23 mouse cellular contexts compared by ENCODE assay signal in genomic region chr12:3500071-3500470, GRCm38 (mm10).
A peak's percentile ranks its signal among the peaks of the same experiment; 100 is the strongest.
DNase-seq lines count a peak whose midpoint lies in the region; ATAC-seq and TF ChIP-seq lines count a peak whose summit lies in the region.
"Had no signal": no experiment of that assay in that cellular context is flagged by ENCODE, and none has a peak within 500 bp of the region (broad histone marks: within the 10 kb centered on the region; RNA-seq: fewer than 3 reads in every experiment).

No protein-coding gene starts in this region.

- 77% methylated on average over 6 of the region's 6 CpGs for WGBS in heart, embryonic 12.5 days
- 54% methylated on average over 6 of the region's 6 CpGs for WGBS in kidney, adult 2 months

- H3K27me3 ChIP-seq in heart, embryonic 12.5 days (replicated peaks): no peaks in the 10 kb centered on the region
- no peaks in the 10 kb centered on the region for H3K27me3 ChIP-seq in kidney, adult 2 months (replicated peaks; ENCODE audit: control insufficient read depth, insufficient read depth, low read length)
- H3K27me3 ChIP-seq: CH12.LX; limb, embryonic 13.5 days; midbrain, embryonic 13.5 days; neural tube, embryonic 12.5 days; stomach, embryonic 15.5 days had no signal

- peaks cover 68% of the 10 kb centered on the region for H3K36me3 ChIP-seq in heart, embryonic 12.5 days
- peaks cover 8% of the 10 kb centered on the region for H3K36me3 ChIP-seq in kidney, adult 2 months (ENCODE audit: control insufficient read depth, insufficient read depth, low read length)

- no peak for TF ChIP-seq POLR2A in kidney, adult 2 months (IDR thresholded peaks at IDR 0.05; ENCODE audit: low read depth, low read length)

- no peak for DNase-seq in heart, postnatal 4 days
- peak; percentile 36 for DNase-seq in gastrocnemius, postnatal 25 days
- DNase-seq in kidney, adult 2 months: peak; percentile 66
- peak; percentile 62 to 68 for DNase-seq in kidney, postnatal 36 days
- DNase-seq in ovary, postnatal 36 days (ENCODE audit: low spot score): no peak
- DNase-seq in frontal cortex, postnatal 14 days (ENCODE audit: low spot score in 2 of 2): no peak
- no peak for DNase-seq in retina, embryonic 14.5 days (ENCODE audit: low spot score)
- DNase-seq: adrenal gland, postnatal 36 days; cerebellum, adult 18-20 months; cerebellum, postnatal 25 days; embryo, embryonic 11 days; layer of hippocampus, adult 9-11 months; thymus, adult 2 months had no signal

- H3K27ac ChIP-seq in heart, embryonic 12.5 days (ENCODE audit: poor library complexity, severe bottlenecking): peak overlapping the region; percentile 24; the same call in 1 of the 2 replicates
- no peak overlapping the region for H3K27ac ChIP-seq in kidney, adult 2 months (ENCODE audit: insufficient read depth, low read depth, low read length)
- H3K27ac ChIP-seq: limb, embryonic 13.5 days; liver, embryonic 14.5 days; midbrain, embryonic 13.5 days; neural tube, embryonic 12.5 days; stomach, embryonic 15.5 days had no signal

- H3K9ac ChIP-seq in heart, embryonic 12.5 days: no peak overlapping the region
- H3K9ac ChIP-seq: limb, embryonic 13.5 days; liver, embryonic 14.5 days; midbrain, embryonic 13.5 days; neural tube, embryonic 12.5 days; stomach, embryonic 15.5 days had no signal

- 0 out of 2 replicates have a peak, but pooled peaks cover 4% of the 10 kb centered on the region for H3K4me1 ChIP-seq in heart, embryonic 12.5 days (replicated peaks)
- no peaks in the 10 kb centered on the region for H3K4me1 ChIP-seq in kidney, adult 2 months (ENCODE audit: control insufficient read depth, insufficient read depth, low read length)
- H3K4me1 ChIP-seq: limb, embryonic 13.5 days; midbrain, embryonic 13.5 days; neural tube, embryonic 12.5 days; stomach, embryonic 15.5 days had no signal

- TF ChIP-seq CTCF in kidney, adult 2 months (conservative IDR thresholded peaks at IDR 0.05; ENCODE audit: insufficient read depth, insufficient read length, low read depth, low read length): no peak

- H3K4me3 ChIP-seq in heart, embryonic 12.5 days: no peak overlapping the region
- no peak overlapping the region for H3K4me3 ChIP-seq in kidney, adult 2 months (ENCODE audit: insufficient read depth, low read depth, low read length)
- H3K4me3 ChIP-seq: limb, embryonic 13.5 days; midbrain, embryonic 13.5 days; neural tube, embryonic 12.5 days; stomach, embryonic 15.5 days had no signal

- no peak overlapping the region for H3K4me2 ChIP-seq in heart, embryonic 12.5 days
- H3K4me2 ChIP-seq: heart, embryonic 11.5 days; limb, embryonic 13.5 days; midbrain, embryonic 13.5 days; neural tube, embryonic 12.5 days; stomach, embryonic 15.5 days had no signal

- H3K9me3 ChIP-seq in heart, embryonic 12.5 days (replicated peaks): no peaks in the 10 kb centered on the region
- H3K9me3 ChIP-seq: limb, embryonic 13.5 days; midbrain, embryonic 13.5 days; neural tube, embryonic 12.5 days; stomach, embryonic 15.5 days had no signal

- no peak for ATAC-seq in heart, embryonic 12.5 days (ENCODE audit: insufficient number of reproducible peaks, low FRiP score)
- ATAC-seq: forebrain, embryonic 16.5 days; hindbrain, embryonic 16.5 days; midbrain, embryonic 13.5 days had no signal

Comparison
In these comparisons a context has a peak if more than half of its experiments do, and no peak if none do; other contexts are left out.
1. DNase-seq: peak in gastrocnemius, postnatal 25 days (single experiment), kidney, adult 2 months (single experiment) and kidney, postnatal 36 days (2 of 2); none in heart, postnatal 4 days (single experiment), ovary, postnatal 36 days (single experiment), frontal cortex, postnatal 14 days (0 of 2) and retina, embryonic 14.5 days (single experiment).